Mouse (Mus musculus): ENCODE data around the gene Inpp5a.

Gene Inpp5a

GRCm38 (mm10) chr7:139544706-139545625 is 156.1 kb downstream of the Inpp5a start:
- no peak for DNase-seq

GRCm38 (mm10) chr7:139547325-139547724 is 158.4 kb downstream of the Inpp5a start:
- DNase-seq: no peak

GRCm38 (mm10) chr7:139550086-139550783 is 161.3 kb downstream of the Inpp5a start:
- DNase-seq: no peak

- DNase-seq: no peak
These were observed 162.6 kb downstream of the Inpp5a start for GRCm38 (mm10) chr7:139551519-139551918.

- no peak for DNase-seq
These were observed 167.4 kb downstream of the Inpp5a start for GRCm38 (mm10) chr7:139556331-139556730.

- DNase-seq: no peak
These were observed 168.0 kb downstream of the Inpp5a start for GRCm38 (mm10) chr7:139556746-139557526.

GRCm38 (mm10) chr7:139559659-139560058 is 170.8 kb downstream of the Inpp5a start:
- DNase-seq: no peak

GRCm38 (mm10) chr7:139563425-139563824 is 174.5 kb downstream of the Inpp5a start:
- DNase-seq: no peak

GRCm38 (mm10) chr7:139564161-139564560 is 175.3 kb downstream of the Inpp5a start:
- DNase-seq: no peak

GRCm38 (mm10) chr7:139565998-139566397 is 177.1 kb downstream of the Inpp5a start:
- no peak for DNase-seq

GRCm38 (mm10) chr7:139566533-139566932 is 177.6 kb downstream of the Inpp5a start:
- DNase-seq: no peak

- DNase-seq: no peak
These were observed 181.9 kb downstream of the Inpp5a start for GRCm38 (mm10) chr7:139570788-139571187.

- no peak for DNase-seq
These were observed 183.8 kb downstream of the Inpp5a start for GRCm38 (mm10) chr7:139572665-139573064.

GRCm38 (mm10) chr7:139576064-139576686 is 187.3 kb downstream of the Inpp5a start:
- DNase-seq: no peak

GRCm38 (mm10) chr7:139579261-139579905 is 190.5 kb downstream of the Inpp5a start:
- DNase-seq: no peak

- no peak for DNase-seq
These were observed 192.2 kb downstream of the Inpp5a start for GRCm38 (mm10) chr7:139580851-139581775.

- no peak for DNase-seq
These were observed 193.1 kb downstream of the Inpp5a start for GRCm38 (mm10) chr7:139581801-139582571.

- DNase-seq: no peak
These were observed 193.7 kb downstream of the Inpp5a start, which contains the start of gene Nkx6-2 for GRCm38 (mm10) chr7:139582595-139582994. Gene Nkx6-2, minus strand, starts transcription at chr7:139582797.

- DNase-seq: no peak
These were observed 194.3 kb downstream of the Inpp5a start for GRCm38 (mm10) chr7:139583094-139583737.

All from cerebellum, adult 9-11 months (tissue).